Mouse (Mus musculus) heart, postnatal 0 days (tissue): ENCODE data around the gene Tex33. TPM values are rescaled to one million over a fixed set of nuclear protein-coding genes. Genes with fewer than 3 reads are reported as not detected.

ENCODE experiments used
- ATAC-seq: fragments of 200-750 bp; cut with Nextera tagmentation; 2 replicates; pipeline ENCODE4 v1.8.0; 2017; ENCODE audit warnings: low read depth, moderate number of reproducible peaks, moderate library complexity; ENCODE audit not compliant: insufficient read depth
- DNase-seq: peaks from one replicate; pipeline ENCODE4 v3.0.0-alpha.2; 2016; ENCODE audit warnings: low spot score
- H3K27ac ChIP-seq: fragments of 300-500 bp; sonication (generic); 2 replicates; pipeline ENCODE4 v1.5.1; 2014; ENCODE audit warnings: low read depth, mild to moderate bottlenecking
- H3K27me3 ChIP-seq: fragments of 300-500 bp; sonication (generic); 2 replicates; pipeline ENCODE4 v1.6.1; 2014; ENCODE audit warnings: low read length, mixed read lengths; ENCODE audit not compliant: control insufficient read depth, insufficient read depth
- H3K36me3 ChIP-seq: fragments of 300-500 bp; sonication (generic); replicated peaks from 2 replicates; pipeline ENCODE4 v1.6.1; 2014; ENCODE audit warnings: low read length, mixed read lengths; ENCODE audit not compliant: control insufficient read depth, insufficient read depth
- H3K4me1 ChIP-seq: fragments of 300-500 bp; sonication (generic); 2 replicates; pipeline ENCODE4 v1.6.1; 2014; ENCODE audit warnings: antibody characterized with exemption; ENCODE audit not compliant: control insufficient read depth, insufficient read depth
- H3K4me2 ChIP-seq: fragments of 300-500 bp; sonication (generic); 2 replicates; pipeline ENCODE4 v1.6.1; 2014; ENCODE audit warnings: low read depth, mild to moderate bottlenecking, low read length, moderate library complexity
- H3K4me3 ChIP-seq: fragments of 300-500 bp; sonication (generic); 2 replicates; pipeline ENCODE4 v1.5.1; 2014; ENCODE audit warnings: low read depth, low read length
- H3K9ac ChIP-seq: fragments of 300-500 bp; sonication (generic); replicated peaks from 2 replicates; pipeline ENCODE4 v1.6.1; 2014; ENCODE audit warnings: low read depth, low read length, mixed read lengths
- H3K9me3 ChIP-seq: fragments of 300-500 bp; sonication (generic); replicated peaks from 2 replicates; pipeline ENCODE4 v1.6.1; 2016; ENCODE audit warnings: low read length; ENCODE audit not compliant: control insufficient read depth
- CTCF ChIP-seq: IDR thresholded peaks from 2 replicates; pipeline ENCODE4 v1.5.1; 2016; ENCODE audit warnings: antibody characterized with exemption, control low read depth, low read depth
- EP300 ChIP-seq: IDR thresholded peaks from 2 replicates; pipeline ENCODE4 v1.6.1; 2016; ENCODE audit warnings: antibody characterized with exemption, low read depth
- WGBS: fragments of 180-500 bp; shearing (Covaris S2); extraction: QIAGEN DNeasy Blood & Tissue Kit; methylation state at CpG from one replicate; pipeline ENCODE4 v1.1.7; 2014; 5-methylcytosine and 5-hydroxymethylcytosine counted together
- polyA plus RNA-seq: library from polyadenylated mRNA; unstranded; fragments of >200 nt; fragmentation: Nextera tagmentation; extraction: Ambion mirVana; gene quantifications from 2 replicates; pipeline ENCODE4 v1.2.1, GENCODE M21; 2015
- total RNA-seq: library from RNA; depleted of rRNA; stranded (reverse); fragments of >200 nt; gene quantifications from 2 replicates; pipeline ENCODE4 v1.2.3, GENCODE M21; 2014; ENCODE audit warnings: low replicate concordance

Gene Tex33
- total and polyA plus RNA-seq, 2 experiments from 2014 or later: not detected

GRCm38 (mm10) chr15:78424507-78424906, 28.8 kb upstream of the Tex33 start:
- no peaks in the 10 kb centered on the region for H3K36me3 ChIP-seq
- no peak overlapping the region for H3K4me2 ChIP-seq
- no peaks in the 10 kb centered on the region for H3K9me3 ChIP-seq
- TF ChIP-seq CTCF: no peak
- no peak for TF ChIP-seq EP300
- ATAC-seq (no peak), DNase-seq (no peak)
- WGBS: 15% methylated on average over 11 of the region's 11 CpGs
- no peak overlapping the region for H3K9ac ChIP-seq
- H3K27ac ChIP-seq: no peak overlapping the region
- H3K4me3 ChIP-seq: no peak overlapping the region
- H3K27me3 ChIP-seq: peaks cover 23% of the 10 kb centered on the region
- H3K4me1 ChIP-seq: no peaks in the 10 kb centered on the region

GRCm38 (mm10) chr15:78422046-78422956, 26.6 kb upstream of the Tex33 start:
- ATAC-seq: peak; percentile 69; the same call in 1 of the 2 replicates
- Histone ChIP-seq H3K27me3 (peaks cover 9% of the 10 kb centered on the region), H3K4me2 (no peak overlapping the region), H3K4me3 (no peak overlapping the region), H3K9me3 (no peaks in the 10 kb centered on the region), H3K4me1 (no peaks in the 10 kb centered on the region), H3K27ac (no peak overlapping the region), H3K36me3 (no peaks in the 10 kb centered on the region), H3K9ac (no peak overlapping the region)
- TF ChIP-seq CTCF: peak; percentile 85
- TF ChIP-seq EP300: no peak
- 20% methylated on average over 16 of the region's 16 CpGs for WGBS
- no peak for DNase-seq

- H3K36me3 ChIP-seq: no peaks in the 10 kb centered on the region
- ATAC-seq (no peak), DNase-seq (no peak)
- TF ChIP-seq EP300 (no peak), CTCF (no peak)
- no peaks in the 10 kb centered on the region for H3K4me1 ChIP-seq
- no peaks in the 10 kb centered on the region for H3K9me3 ChIP-seq
- no peak overlapping the region for H3K27ac ChIP-seq
- H3K4me2 ChIP-seq: no peak overlapping the region
- H3K4me3 ChIP-seq: no peak overlapping the region
- H3K9ac ChIP-seq: no peak overlapping the region
- peaks cover 9% of the 10 kb centered on the region for H3K27me3 ChIP-seq
- WGBS: 73% methylated on average over 13 of the region's 13 CpGs
Measured at GRCm38 (mm10) chr15:78420395-78420794, 24.7 kb upstream of the Tex33 start.

- H3K36me3 ChIP-seq: 0 out of 2 replicates have a peak, but pooled peaks cover 5% of the 10 kb centered on the region
- no peak overlapping the region for H3K9ac ChIP-seq
- 37% methylated on average over 4 of the region's 4 CpGs for WGBS
- no peak for ATAC-seq
- no peak for DNase-seq
- peaks cover 10% of the 10 kb centered on the region; the same call in 1 of the 2 replicates for H3K4me1 ChIP-seq
- H3K4me2 ChIP-seq: no peak overlapping the region
- no peak overlapping the region for H3K4me3 ChIP-seq
- H3K27ac ChIP-seq: no peak overlapping the region
- no peak for TF ChIP-seq CTCF
- TF ChIP-seq EP300: no peak
- no peaks in the 10 kb centered on the region for H3K9me3 ChIP-seq
- H3K27me3 ChIP-seq: peaks cover 5% of the 10 kb centered on the region
Measured at GRCm38 (mm10) chr15:78416937-78417336, 21.2 kb upstream of the Tex33 start.

GRCm38 (mm10) chr15:78414157-78414556, 18.4 kb upstream of the Tex33 start:
- H3K27me3 ChIP-seq: peaks cover 18% of the 10 kb centered on the region
- peaks cover 16% of the 10 kb centered on the region for H3K4me1 ChIP-seq
- ATAC-seq: no peak
- H3K9ac ChIP-seq: no peak overlapping the region
- H3K4me2 ChIP-seq: no peak overlapping the region
- no peak for DNase-seq
- no peak overlapping the region for H3K4me3 ChIP-seq
- H3K9me3 ChIP-seq: no peaks in the 10 kb centered on the region
- TF ChIP-seq CTCF: no peak
- no peak for TF ChIP-seq EP300
- 0 out of 2 replicates have a peak, but pooled peaks cover 5% of the 10 kb centered on the region for H3K36me3 ChIP-seq
- WGBS: 87% methylated on average over 8 of the region's 8 CpGs
- H3K27ac ChIP-seq: no peak overlapping the region
